Mouse (Mus musculus) kidney, postnatal 4 days (tissue): Measurements from ENCODE around the gene Igsf21.

Experiments
- DNase-seq, 2 experiments: peaks; one replicate each; pipeline ENCODE4 v3.0.0; 2021; ENCODE audit warnings: mixed read lengths in 2 of 2

The Igsf21 gene

GRCm38 (mm10) chr4:140094835-140095234 is 151.7 kb downstream of the Igsf21 start:
- no peak for DNase-seq

GRCm38 (mm10) chr4:140092367-140092766 is 154.2 kb downstream of the Igsf21 start:
- no peak for DNase-seq

- DNase-seq = no peak
Observed at GRCm38 (mm10) chr4:140091693-140092092, 154.9 kb downstream of the Igsf21 start.

- DNase-seq = no peak
Observed at GRCm38 (mm10) chr4:140089676-140090075, 156.9 kb downstream of the Igsf21 start.

GRCm38 (mm10) chr4:140088711-140089440 is 157.7 kb downstream of the Igsf21 start:
- DNase-seq = no peak

GRCm38 (mm10) chr4:140086192-140086591 is 160.4 kb downstream of the Igsf21 start:
- no peak for DNase-seq

- no peak for DNase-seq
Observed at GRCm38 (mm10) chr4:140084521-140085011, 162.0 kb downstream of the Igsf21 start.

GRCm38 (mm10) chr4:140084064-140084463 is 162.5 kb downstream of the Igsf21 start:
- no peak for DNase-seq

- no peak for DNase-seq
Observed at GRCm38 (mm10) chr4:140078416-140078815, 168.2 kb downstream of the Igsf21 start.

GRCm38 (mm10) chr4:140077615-140078014 is 169.0 kb downstream of the Igsf21 start:
- DNase-seq = no peak

- DNase-seq = no peak
Observed at GRCm38 (mm10) chr4:140076852-140077563, 169.6 kb downstream of the Igsf21 start.

GRCm38 (mm10) chr4:140076428-140076827 is 170.2 kb downstream of the Igsf21 start:
- DNase-seq = no peak

- no peak for DNase-seq
Observed at GRCm38 (mm10) chr4:140071047-140071446, 175.5 kb downstream of the Igsf21 start.

- DNase-seq = no peak
Observed at GRCm38 (mm10) chr4:140070331-140070652, 176.3 kb downstream of the Igsf21 start.

- DNase-seq = peak; percentile 26 to 46
Observed at GRCm38 (mm10) chr4:140069563-140070330, 176.8 kb downstream of the Igsf21 start.

GRCm38 (mm10) chr4:140068468-140068867 is 178.1 kb downstream of the Igsf21 start:
- no peak for DNase-seq

GRCm38 (mm10) chr4:140066011-140066410 is 180.6 kb downstream of the Igsf21 start:
- no peak for DNase-seq

- peak in 1 of 2 experiments; percentile 27 for DNase-seq
Observed at GRCm38 (mm10) chr4:140063153-140063671, 183.4 kb downstream of the Igsf21 start.

- no peak for DNase-seq
Observed at GRCm38 (mm10) chr4:140060251-140060650, 186.3 kb downstream of the Igsf21 start.

- DNase-seq = no peak
Observed at GRCm38 (mm10) chr4:140053042-140053441, 193.5 kb downstream of the Igsf21 start.

- peak in 1 of 2 experiments; percentile 32 for DNase-seq
Observed at GRCm38 (mm10) chr4:140052575-140052974, 194.0 kb downstream of the Igsf21 start.

GRCm38 (mm10) chr4:140047807-140048362 is 198.7 kb downstream of the Igsf21 start:
- no peak for DNase-seq

GRCm38 (mm10) chr4:140043953-140044352 is 202.6 kb downstream of the Igsf21 start:
- no peak for DNase-seq
